In genomic region chr10:61605851-61606250, GRCm38 (mm10) we compare ENCODE assay signal across 8 mouse cellular contexts. TPM values are rescaled to one million over a fixed set of nuclear protein-coding genes. Genes with fewer than 3 reads are reported as not detected.
DNase-seq lines count a peak whose midpoint lies in the region; ATAC-seq and TF ChIP-seq lines count a peak whose summit lies in the region.

No protein-coding gene starts in this region.

- 5% methylated on average over 8 of the region's 8 CpGs for WGBS in liver, embryonic 12.5 days (ENCODE audit: insufficient replicate concordance)
- 10% methylated on average over 8 of the region's 8 CpGs for WGBS in cerebellum, adult 2 months

- TF ChIP-seq CTCF in cerebellum, adult 2 months (IDR thresholded peaks at IDR 0.05; ENCODE audit: borderline replicate concordance, insufficient read depth, low read depth, low read length), result peak; percentile 81
- TF ChIP-seq CTCF in gastrocnemius, adult 2 months (IDR thresholded peaks at IDR 0.05), result peak; percentile 76

- H3K4me1 ChIP-seq in liver, embryonic 12.5 days, result peaks cover 4% of the 10 kb centered on the region
- no peaks in the 10 kb centered on the region for H3K4me1 ChIP-seq in cerebellum, adult 2 months (ENCODE audit: control insufficient read depth, insufficient read depth, low read length)

- no peak overlapping the region for H3K4me2 ChIP-seq in liver, embryonic 12.5 days

- ATAC-seq in liver, embryonic 12.5 days, result no peak

- intact Hi-C loops in gastrocnemius, adult 2 months (cut with DNase I), result loop anchor here (1.0 kb wide), 1 partner anchor 52 kb away; no protein-coding TSS in a partner anchor

- H3K36me3 ChIP-seq in liver, embryonic 12.5 days, result no peaks in the 10 kb centered on the region

- H3K27me3 ChIP-seq in liver, embryonic 12.5 days (replicated peaks), result peaks cover 55% of the 10 kb centered on the region
- H3K27me3 ChIP-seq in cerebellum, adult 2 months (ENCODE audit: control insufficient read depth, insufficient read depth, low read length), result no peaks in the 10 kb centered on the region; the same call in 1 of the 2 replicates

- H3K4me3 ChIP-seq in liver, embryonic 12.5 days, result no peak overlapping the region
- no peak overlapping the region for H3K4me3 ChIP-seq in cerebellum, adult 2 months (replicated peaks; ENCODE audit: insufficient read depth, low read depth, low read length)
- H3K4me3 ChIP-seq in gastrocnemius, adult 2 months, result no peak overlapping the region

- no peaks in the 10 kb centered on the region for H3K9me3 ChIP-seq in liver, embryonic 12.5 days (replicated peaks)

- no peak overlapping the region for H3K27ac ChIP-seq in liver, embryonic 12.5 days
- no peak overlapping the region for H3K27ac ChIP-seq in cerebellum, adult 2 months (ENCODE audit: insufficient read depth, low read length)
- H3K27ac ChIP-seq in gastrocnemius, adult 2 months, result no peak overlapping the region

- no peak for TF ChIP-seq POLR2A in cerebellum, adult 2 months (IDR thresholded peaks at IDR 0.05; ENCODE audit: borderline replicate concordance, insufficient read depth, low read length)

- no peak overlapping the region for H3K9ac ChIP-seq in liver, embryonic 12.5 days

- DNase-seq in liver, result peak; percentile 74
- peak; percentile 76 for DNase-seq in MN1 (ENCODE audit: low spot score)
- peak; percentile 22 to 65 for DNase-seq in cerebellum, adult 2 months
- DNase-seq in gastrocnemius, adult 2 months, result peak; percentile 73
- peak; percentile 78 to 80 for DNase-seq in kidney, postnatal 4 days
- peak; percentile 29 to 49 for DNase-seq in natural killer cell, adult 2 months (ENCODE audit: low spot score in 2 of 2)
- peak; percentile 59 for DNase-seq in thymus, postnatal 25 days

RNA-seq across cellular contexts. Expression of gene Npffr1, which starts 10.6 kb away (rescaled TPM):
- polyA plus RNA-seq in liver, embryonic 12.5 days (2016; fragmentation: Nextera tagmentation; extraction: Ambion mirVana), result not detected in 2 replicates
- polyA plus RNA-seq in cerebellum, adult 2 months (2012; rRNA removed), result 0.25 and 0.28 TPM in 2 replicates
- under 1 TPM in 1 of 2 experiments, not detected in 1; 0.06 TPM for total RNA-seq in gastrocnemius, adult 2 months (2021)

RNA-seq across cellular contexts. Expression of gene Ppa1, which starts 42.5 kb away (rescaled TPM):
- 137 and 147 TPM in 2 replicates for polyA plus RNA-seq in liver, embryonic 12.5 days (2016; fragmentation: Nextera tagmentation; extraction: Ambion mirVana)
- polyA plus RNA-seq in cerebellum, adult 2 months (2012; rRNA removed), result 127 and 135 TPM in 2 replicates
- 10 to 100 TPM; 48.9 to 61.4 TPM for total RNA-seq in gastrocnemius, adult 2 months (2021)
